Mouse (Mus musculus) retina, embryonic 14.5 days (tissue): Measurements from ENCODE around the gene Sema3a.
A peak's percentile ranks its signal among the peaks of the same experiment; 100 is the strongest.
"Not testable (repeated sequence)": the region's sequence is repeated elsewhere in the genome, so short reads cannot be mapped to it uniquely, and the experiment has no call there.

Experiments
- DNase-seq: peaks from one replicate; pipeline ENCODE4 v3.0.0-alpha.2; 2015; ENCODE audit warnings: low spot score

Gene Sema3a

GRCm38 (mm10) chr5:13428702-13429101 is 303.5 kb downstream of the Sema3a start:
- DNase-seq: no peak

GRCm38 (mm10) chr5:13431827-13432226 is 306.6 kb downstream of the Sema3a start:
- no peak for DNase-seq

GRCm38 (mm10) chr5:13432574-13432973 is 307.4 kb downstream of the Sema3a start:
- no peak for DNase-seq

- peak; percentile 21 for DNase-seq
Observed at GRCm38 (mm10) chr5:13433303-13433702, 308.1 kb downstream of the Sema3a start.

GRCm38 (mm10) chr5:13441112-13441511 is 315.9 kb downstream of the Sema3a start:
- no peak for DNase-seq

- no peak for DNase-seq
Observed at GRCm38 (mm10) chr5:13460182-13461001, 335.2 kb downstream of the Sema3a start.

- peak; percentile 13 for DNase-seq
Observed at GRCm38 (mm10) chr5:13468856-13469255, 343.6 kb downstream of the Sema3a start.

GRCm38 (mm10) chr5:13469401-13469800 is 344.2 kb downstream of the Sema3a start:
- DNase-seq: no peak

- no peak for DNase-seq
Observed at GRCm38 (mm10) chr5:13470057-13470905, 345.1 kb downstream of the Sema3a start.

GRCm38 (mm10) chr5:13477653-13478052 is 352.4 kb downstream of the Sema3a start:
- no peak for DNase-seq

- DNase-seq: no peak
Observed at GRCm38 (mm10) chr5:13488671-13489070, 363.5 kb downstream of the Sema3a start.

GRCm38 (mm10) chr5:13495967-13496366 is 370.8 kb downstream of the Sema3a start:
- DNase-seq: not testable (repeated sequence)

GRCm38 (mm10) chr5:13499835-13500234 is 374.6 kb downstream of the Sema3a start:
- no peak for DNase-seq

- DNase-seq: no peak
Observed at GRCm38 (mm10) chr5:13505839-13506499, 380.8 kb downstream of the Sema3a start.

GRCm38 (mm10) chr5:13509163-13509562 is 383.9 kb downstream of the Sema3a start:
- no peak for DNase-seq

GRCm38 (mm10) chr5:13517018-13517417 is 391.8 kb downstream of the Sema3a start:
- no peak for DNase-seq

- DNase-seq: no peak
Observed at GRCm38 (mm10) chr5:13525597-13525996, 400.4 kb downstream of the Sema3a start.

GRCm38 (mm10) chr5:13527037-13527464 is 401.8 kb downstream of the Sema3a start:
- DNase-seq: no peak

- DNase-seq: peak; percentile 85
Observed at GRCm38 (mm10) chr5:13529226-13529625, 404.0 kb downstream of the Sema3a start.

GRCm38 (mm10) chr5:13547472-13548209 is 422.4 kb downstream of the Sema3a start:
- no peak for DNase-seq

GRCm38 (mm10) chr5:13548210-13548554 is 423.0 kb downstream of the Sema3a start:
- DNase-seq: no peak

- no peak for DNase-seq
Observed at GRCm38 (mm10) chr5:13549080-13549479, 423.9 kb downstream of the Sema3a start.
